Mouse (Mus musculus): Measurements from ENCODE around the gene Chchd3. TPM values are rescaled to one million over a fixed set of nuclear protein-coding genes. Genes with fewer than 3 reads are reported as not detected.

Gene Chchd3
- total RNA-seq, 2 experiments from 2014 or later: 234 to 249 TPM

DNA sequence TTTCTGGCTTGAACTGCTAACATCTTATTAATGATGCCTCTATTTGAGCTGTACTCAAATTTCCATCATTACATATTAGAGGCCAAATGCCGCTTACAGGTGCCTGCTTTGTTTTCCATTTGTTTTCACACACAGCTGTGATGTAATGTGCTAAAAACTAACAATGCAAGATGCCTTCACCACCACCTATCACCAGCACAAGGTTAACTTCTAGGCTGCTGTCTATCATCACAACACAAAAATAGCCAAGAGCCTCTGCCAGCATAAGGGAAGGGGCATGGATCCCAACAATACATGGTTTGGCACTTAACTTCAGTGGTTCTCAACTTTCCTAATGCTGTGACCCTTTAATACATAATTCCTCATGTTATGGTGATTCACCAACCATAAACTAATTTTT lies 251.3 kb downstream of the Chchd3 start:
- no peak for DNase-seq (ENCODE audit: low spot score in 2 of 2)

DNA sequence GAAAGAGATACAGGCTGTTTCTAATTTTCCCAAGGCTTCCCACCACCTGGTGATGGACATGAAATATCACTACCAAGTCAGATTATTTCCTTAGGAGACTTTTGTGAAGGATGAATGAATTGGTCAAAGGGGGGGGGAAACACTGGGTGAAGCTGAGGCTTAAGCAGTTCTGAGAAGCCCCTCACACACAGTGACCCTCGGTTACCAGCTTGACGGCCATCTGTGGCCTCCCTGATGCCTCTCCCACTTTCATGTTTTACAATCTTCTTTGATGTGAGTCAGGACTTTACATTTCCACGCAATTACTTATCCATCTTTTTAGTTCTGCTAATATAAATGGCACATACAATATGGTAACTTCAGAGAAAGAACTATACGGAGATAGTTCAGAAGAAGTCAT lies 252.3 kb downstream of the Chchd3 start:
- no peak for DNase-seq (ENCODE audit: low spot score in 2 of 2)

DNA sequence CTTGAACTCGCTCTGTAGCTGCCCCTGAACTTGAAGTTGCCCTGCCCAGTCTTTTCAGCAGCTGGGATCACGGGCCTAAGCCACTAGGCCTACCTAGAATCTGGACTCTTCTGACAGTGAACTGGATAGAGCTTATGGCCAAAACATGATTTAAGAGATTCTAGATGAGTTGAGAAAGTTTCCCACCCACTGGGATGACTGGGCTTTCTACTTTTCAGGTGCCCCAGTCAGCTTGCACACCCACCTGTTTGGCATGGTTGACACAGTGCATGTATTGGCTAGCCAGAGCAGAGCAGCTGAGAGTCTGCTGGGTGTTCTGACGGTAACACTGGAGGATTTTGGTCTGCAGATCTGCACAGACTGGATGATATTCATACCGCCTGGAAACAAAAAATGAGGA lies 256.4 kb downstream of the Chchd3 start:
- no peak for DNase-seq (ENCODE audit: low spot score in 2 of 2)

DNA sequence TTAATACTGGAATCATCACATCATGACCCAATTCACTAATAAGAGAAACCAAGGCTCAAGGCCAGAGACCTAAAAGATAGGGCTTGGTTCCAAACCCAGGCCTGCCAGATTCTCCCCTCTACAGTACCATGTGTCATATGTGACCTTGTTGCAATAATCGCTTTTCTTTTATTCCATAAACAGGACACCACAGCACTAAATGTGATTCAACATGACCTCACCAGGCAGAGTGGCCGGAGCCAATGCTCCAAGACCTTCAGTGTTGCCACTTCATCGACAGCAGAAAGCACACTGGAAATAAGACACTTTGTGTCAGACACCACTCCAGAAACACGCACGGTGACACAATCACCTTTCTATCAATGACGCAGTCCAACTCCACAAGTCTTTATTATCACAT lies 258.3 kb downstream of the Chchd3 start:
- no peak for DNase-seq (ENCODE audit: low spot score in 2 of 2)

DNA sequence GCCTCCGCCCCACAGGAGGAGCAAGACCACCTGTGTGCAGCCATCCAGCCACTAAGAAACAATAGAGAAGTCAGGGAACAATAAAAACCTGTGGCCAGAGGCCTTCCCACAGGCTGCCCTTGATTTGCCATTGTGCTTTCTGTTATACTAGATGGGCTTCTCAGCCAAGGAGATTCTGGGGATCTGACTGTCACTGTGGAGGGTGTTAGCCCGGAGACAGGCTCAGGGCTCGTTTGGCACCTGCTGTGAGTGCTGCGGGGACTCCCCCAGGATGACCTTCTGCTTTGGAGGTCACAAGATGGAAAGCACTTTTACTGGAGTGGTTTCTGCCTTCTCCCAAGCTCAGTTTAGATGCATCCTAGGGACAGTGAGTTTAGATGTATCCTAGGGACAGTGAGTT lies 262.5 kb downstream of the Chchd3 start:
- DNase-seq (ENCODE audit: low spot score in 2 of 2): no peak

DNA sequence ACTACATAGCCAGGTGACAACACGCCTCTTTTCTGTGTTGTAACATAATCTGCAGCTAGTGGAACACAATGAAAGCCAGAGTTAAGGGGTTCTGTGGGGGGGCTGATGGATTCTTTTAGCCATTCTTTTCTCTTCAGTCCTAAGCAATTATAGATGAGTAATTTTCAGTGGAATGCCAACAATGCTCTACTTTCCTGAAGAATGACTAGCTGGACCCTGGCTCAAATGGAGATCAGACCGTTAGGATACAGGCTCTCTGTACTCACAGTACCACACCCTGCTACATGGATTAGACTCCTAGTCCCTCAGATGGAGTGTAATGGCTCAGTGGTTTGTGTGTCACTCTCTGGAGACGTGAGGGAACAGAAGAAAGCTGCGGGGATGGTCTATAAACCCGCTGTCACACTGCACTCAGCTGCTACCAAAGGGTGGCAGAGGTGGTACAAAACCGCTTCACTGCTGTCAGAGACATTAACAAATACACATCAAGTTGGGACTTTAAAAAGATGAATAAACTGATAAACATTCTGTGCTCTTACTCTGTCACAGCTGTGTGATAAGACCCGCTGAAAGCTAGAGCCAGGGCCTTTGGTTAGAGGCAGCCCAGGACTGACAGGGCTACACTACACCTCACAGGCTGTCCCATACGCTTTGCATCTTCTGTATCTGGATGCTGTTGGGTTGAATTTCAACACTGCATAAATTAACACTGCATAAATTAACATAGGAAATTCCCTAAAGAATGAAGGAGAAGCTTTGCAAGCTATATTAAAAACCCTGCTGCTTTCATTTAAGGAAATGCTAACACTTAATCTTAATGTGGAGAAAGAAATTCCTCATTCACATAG lies 264.2 kb downstream of the Chchd3 start:
- DNase-seq (ENCODE audit: low spot score in 2 of 2): no peak

DNA sequence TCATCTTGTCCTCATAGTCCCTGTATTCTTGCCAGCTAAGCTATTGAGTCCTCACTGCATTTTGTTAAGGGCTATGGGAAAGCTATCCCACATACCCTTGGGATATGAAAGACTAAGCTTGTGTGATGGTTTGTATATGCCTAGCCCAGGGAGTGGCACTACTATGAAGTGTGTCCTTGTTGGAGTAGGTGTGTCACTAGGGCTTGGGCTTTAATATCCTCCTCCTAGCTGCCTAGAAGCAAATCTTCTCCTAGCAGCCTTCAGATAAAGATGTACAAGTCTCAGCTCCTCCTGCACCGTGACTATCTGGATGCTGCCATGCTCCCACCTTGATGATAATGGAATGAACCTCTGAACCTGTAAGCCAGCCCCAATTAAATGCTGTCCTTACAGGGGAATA lies 266.5 kb downstream of the Chchd3 start:
- no peak for DNase-seq (ENCODE audit: low spot score in 2 of 2)

DNA sequence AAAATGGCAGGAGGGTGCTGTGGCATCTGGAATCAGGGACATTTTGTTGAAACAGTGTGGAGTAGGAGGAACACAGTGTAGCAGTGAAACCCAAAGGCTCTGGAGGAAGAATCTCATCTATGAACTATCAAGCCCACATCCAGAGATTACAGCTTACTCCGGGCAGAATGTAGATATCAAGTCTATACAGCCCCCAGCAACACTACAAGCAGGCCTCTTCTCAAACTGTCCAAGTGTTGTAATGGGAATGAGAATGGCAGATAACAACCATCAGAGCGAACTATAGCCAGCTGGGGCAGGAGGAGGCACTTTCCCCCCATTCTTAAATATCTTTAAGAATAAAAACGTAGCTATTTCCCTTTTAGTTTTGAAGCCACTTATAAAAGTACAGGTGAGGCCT lies 266.9 kb downstream of the Chchd3 start:
- DNase-seq (ENCODE audit: low spot score in 2 of 2): no peak

DNA sequence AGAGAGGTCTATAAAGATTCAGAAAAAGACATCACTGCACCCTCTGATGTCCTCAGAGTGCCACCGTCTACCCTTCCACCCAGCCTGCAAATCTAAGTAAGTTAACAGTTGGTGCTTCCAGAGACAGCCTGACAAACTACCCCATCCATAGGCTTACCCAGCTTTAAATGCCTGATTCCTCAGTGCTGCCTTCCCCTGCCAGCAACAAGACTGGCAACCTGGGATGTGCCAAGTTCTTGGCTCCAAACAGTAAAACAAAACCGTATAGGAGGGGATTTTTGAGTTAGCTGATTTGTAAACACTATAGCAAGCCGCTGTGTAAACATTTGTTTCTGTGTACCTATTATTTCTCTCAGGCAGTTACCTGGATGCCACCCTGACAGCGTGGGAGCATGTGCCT lies 269.6 kb downstream of the Chchd3 start:
- no peak for DNase-seq (ENCODE audit: low spot score in 2 of 2)

DNA sequence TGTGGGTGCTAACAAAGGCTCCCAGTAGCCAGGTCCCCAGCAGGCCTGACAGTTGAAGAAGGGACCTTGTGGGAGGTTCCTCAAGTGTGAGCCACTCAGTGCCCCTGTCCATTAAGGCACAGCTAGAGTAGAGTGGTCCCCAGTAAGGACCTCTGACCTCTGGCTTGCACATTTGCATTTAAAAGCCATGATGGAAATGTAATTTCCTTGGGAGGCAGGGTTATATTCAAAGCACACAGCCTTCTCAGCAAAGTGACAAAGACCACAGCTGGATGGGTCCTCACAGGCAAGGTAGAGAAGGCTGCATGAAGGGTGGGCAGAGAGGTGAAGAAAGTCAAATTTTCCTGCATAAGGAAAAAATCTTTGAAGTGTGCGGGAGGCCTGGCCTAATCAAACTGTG lies 272.7 kb downstream of the Chchd3 start:
- DNase-seq (ENCODE audit: low spot score in 2 of 2): no peak

DNA sequence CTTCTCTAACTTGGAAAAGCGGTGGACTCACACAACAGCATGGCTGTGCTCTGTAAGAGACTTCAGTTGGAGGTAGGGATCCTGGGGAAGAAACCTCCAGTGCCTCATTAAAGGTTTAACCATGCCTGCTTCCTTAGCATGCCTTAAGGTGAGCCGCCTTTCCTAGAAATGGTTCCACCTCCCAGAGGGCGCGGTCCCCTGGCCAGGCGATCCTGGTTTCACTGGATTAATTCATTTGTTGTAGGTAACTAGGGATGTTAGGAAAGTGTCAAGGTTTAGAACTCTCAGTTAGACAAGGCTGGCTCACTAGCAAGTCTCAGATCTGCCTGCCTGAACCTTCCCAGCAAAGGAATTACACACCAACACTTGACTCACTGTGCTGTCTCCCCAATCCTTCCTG lies 273.9 kb downstream of the Chchd3 start:
- no peak for DNase-seq (ENCODE audit: low spot score in 2 of 2)

DNA sequence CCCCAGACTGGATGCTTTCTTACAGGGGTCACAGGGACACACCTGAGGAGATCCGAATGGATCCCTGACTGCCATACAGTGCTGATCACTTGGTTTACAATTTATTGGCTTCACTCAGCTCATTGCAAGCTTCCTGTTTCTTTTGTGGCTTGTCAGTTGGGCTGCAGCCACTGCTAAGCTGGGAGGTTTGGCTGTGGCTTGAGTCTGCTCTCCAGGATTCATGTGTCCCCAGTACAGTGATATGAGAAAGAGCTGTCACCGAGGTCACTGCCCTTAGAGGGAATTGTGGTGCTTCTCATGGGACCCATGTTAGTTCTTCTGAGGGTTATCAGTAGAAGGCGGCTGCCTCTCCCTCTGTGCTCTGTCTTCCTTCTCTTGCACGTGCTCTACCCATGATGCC lies 277.0 kb downstream of the Chchd3 start:
- no peak for DNase-seq (ENCODE audit: low spot score in 2 of 2)

DNA sequence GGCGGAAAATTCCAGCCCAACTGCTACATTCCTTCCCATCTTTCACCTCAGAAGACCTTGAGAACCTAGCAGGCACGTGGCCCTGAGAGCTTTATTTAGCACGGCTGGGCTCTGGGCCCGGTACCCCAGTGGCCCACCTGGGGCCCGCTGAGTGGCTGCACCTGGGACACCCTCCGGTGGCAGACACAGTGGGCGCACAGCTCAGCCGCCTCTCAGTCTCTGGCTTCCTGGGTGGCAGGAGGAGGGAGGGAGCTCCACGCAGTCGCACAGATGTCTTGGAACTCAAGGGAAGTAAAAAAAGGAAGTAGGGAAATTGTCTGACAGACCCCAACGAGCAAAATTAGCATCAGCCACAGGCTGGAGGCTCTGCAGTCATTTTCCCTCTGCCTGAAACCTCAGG lies 279.5 kb downstream of the Chchd3 start:
- no peak for DNase-seq (ENCODE audit: low spot score in 2 of 2)

DNA sequence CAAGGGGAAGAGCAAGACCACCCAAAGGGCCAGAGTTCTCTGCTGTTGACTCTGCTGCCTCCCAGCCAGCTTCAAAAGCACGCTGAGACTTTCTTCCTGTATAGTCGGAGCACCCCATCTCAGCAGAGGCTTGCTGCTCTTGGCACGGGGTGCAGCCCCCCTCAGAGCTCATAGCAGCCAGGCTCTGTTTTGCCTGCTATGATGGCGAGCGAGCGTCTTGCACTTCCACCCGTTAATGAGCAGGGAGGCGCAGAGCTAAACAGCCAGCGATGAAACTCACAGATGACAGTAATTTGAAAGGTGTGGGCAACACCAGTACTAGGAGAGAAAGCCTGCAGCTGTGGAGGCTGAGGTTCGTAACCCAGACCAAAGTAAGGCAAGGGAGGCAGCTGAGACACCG lies 283.7 kb downstream of the Chchd3 start:
- no peak for DNase-seq (ENCODE audit: low spot score in 2 of 2)

DNA sequence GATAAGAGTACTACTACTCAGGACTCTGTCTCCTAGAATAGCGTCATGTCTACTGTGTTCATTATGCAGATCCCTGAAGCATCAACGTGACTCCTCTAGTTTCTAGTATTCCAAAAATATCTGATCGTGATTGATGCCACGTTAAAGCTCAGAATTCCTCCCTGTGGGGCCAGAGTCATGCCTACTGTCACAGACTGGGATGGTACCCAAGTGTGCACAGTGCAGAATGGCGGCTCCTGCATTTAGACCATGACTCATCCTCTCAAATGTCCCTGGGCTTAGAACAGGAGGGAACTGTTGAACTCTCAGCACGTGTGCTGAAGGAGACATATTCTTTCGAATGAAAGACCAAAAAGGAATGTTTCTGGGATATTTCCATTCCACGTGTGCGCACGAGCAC lies 305.5 kb downstream of the Chchd3 start:
- no peak for DNase-seq (ENCODE audit: low spot score in 2 of 2)

DNA sequence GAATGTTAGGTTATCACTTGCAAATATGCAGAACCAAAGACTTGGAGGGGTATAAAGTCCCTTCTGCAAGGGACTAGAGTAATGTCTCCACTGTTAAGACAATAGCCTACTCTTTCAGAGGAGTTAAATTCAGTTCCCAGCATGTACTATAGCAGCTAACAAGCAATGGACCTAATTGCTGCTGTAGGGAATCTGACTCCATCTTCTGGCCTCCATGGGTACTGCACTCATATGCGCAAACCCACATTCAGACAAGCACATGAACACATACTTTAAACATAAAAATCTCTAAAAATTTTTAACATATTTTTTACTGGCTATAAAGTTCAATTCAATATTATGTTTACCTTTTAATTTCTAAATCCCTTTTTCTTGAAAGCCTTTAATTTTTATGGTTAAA lies 310.2 kb downstream of the Chchd3 start:
- no peak for DNase-seq (ENCODE audit: low spot score in 2 of 2)

DNA sequence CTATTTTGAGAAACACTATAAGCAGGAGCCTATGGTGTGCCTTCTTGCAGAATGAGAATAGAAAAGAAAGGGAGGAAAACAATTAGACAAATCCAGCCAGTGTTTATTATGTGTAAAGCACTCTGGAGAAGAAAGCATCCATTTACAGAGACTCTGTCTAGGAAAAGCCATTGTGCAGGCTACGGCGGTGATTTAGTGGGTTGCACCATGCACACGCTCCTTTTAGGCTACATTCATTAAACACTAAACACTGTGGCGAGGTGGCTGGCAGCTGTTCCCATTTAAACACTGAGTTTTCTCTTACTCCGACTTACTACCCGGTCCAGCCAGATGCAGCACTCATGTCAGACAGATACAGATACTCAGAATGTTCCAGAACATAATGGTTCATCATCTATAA lies 311.3 kb downstream of the Chchd3 start:
- no peak for DNase-seq (ENCODE audit: low spot score in 2 of 2)

DNA sequence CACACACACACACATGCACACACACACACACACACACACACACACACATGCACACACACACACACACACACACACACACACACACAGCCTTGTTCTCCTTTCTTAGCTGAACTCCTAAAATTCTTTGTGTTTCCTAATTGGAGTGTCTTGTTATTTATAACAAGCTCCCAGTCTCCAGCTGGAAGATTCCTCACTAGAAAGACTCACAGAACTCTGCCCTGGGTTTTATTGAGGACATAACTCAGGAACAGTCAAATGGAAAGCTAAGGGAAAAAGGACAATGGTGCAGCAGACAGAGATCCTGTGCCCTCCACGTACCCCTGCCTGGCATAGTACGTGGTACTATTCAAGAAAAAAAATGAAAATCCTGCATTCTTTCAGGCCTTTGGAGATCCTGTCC lies 312.7 kb downstream of the Chchd3 start:
- no peak for DNase-seq (ENCODE audit: low spot score in 2 of 2)

Other genes starting within 250 kb of the Chchd3 start
- gene Exoc4, start 188.8 kb upstream of the Chchd3 start, total RNA-seq (2021): 10 to 100 TPM; 57.7 to 61.7 TPM